Mouse (Mus musculus) CD4-positive helper T cell, adult 2 months (primary cell): ENCODE data around the gene Slc25a30.
"Not testable (repeated sequence)": the region's sequence is repeated elsewhere in the genome, so short reads cannot be mapped to it uniquely, and the experiment has no call there.

Source experiments
- DNase-seq: peaks from one replicate; pipeline ENCODE4 v3.0.0-alpha.2; 2012; ENCODE audit warnings: low read depth, missing footprints, low spot score

Gene Slc25a30

DNA sequence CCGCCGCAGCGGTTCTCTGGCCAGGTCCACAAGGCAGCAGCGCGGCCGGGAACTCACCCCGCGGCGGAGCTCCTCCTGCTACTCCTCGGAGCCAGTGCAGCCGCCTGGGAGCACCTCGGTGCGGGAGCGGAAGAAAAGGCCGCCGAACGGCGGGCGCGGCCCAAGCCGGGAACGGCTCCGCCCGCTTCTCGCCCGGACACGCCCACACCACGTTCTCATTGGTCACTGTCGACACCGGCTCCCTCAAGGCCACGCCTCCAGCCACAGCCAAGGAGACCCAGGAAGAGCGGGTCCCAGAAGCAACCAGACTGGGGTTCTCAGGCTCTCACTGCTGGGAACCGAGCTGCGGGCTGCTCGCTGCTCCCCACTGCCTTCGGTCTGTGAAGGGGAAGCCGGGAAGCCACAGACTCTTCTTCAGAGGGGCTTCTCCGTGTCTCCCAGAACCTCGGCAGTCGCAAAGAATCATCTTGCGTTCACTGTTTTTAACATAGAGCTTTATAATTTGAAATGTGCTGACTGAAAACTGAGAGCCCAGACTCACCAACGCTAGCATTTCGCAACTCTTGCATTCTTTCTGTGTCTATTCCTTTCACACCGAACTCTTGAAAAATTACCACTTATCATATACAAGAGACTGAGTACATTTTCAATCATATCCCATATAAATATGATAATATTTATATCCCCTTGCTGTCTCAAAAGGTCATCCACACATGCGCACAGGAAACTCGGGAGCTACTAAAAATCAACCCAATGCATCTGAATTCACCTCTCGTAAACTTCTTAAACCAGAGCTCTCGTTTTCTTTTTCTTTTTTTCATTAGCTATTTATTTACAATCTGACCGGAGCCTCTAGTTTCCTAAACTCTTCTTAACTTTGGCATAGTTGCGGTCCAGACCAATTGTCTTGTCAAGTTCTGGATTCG lies at the start of gene Slc25a30:
Slc25a30 (minus strand) TSS at position 170 of the 926 bp plus-strand sequence.
- DNase-seq: peak; percentile 95

GRCm38 (mm10) chr14:75836579-75836978 lies 49.7 kb upstream of the Slc25a30 start:
- no peak for DNase-seq

- peak; percentile 87 for DNase-seq
These were observed 48.0 kb upstream of the Slc25a30 start for GRCm38 (mm10) chr14:75834739-75835381.

- peak; percentile 91 for DNase-seq
These were observed 47.5 kb upstream of the Slc25a30 start for GRCm38 (mm10) chr14:75834251-75834738.

DNA sequence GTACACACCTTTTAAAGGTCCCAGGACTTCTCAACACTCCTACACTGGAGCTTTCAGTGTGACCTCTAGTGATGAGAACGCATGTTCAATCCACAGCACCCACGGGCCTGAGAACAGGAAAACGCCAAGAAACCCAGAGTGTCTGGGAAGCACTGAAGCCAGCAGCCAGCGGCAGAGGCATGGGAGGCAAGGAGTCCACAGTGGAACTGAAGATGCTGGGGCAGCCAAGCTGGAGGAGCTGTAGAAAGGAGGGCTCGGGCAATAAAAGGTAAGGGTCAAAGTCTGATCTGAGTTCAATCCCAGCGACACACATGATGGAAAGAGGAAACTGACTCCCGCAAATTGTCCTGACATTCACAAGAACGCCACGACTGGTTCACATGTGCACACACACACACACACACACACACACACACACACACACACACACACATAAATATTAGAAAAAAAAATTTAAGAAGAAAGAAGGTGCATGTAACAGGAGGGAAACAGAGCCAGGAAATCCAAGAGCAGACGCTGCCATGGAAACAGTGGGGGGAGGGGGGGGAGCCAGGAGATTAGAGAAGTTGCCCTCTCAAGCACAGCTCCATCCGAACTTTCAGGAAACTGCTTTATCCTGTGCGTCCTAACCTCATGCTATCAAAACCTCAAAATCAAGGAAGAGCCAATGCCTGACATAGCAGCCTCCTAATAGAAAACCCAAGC lies 46.9 kb upstream of the Slc25a30 start:
- no peak for DNase-seq

DNA sequence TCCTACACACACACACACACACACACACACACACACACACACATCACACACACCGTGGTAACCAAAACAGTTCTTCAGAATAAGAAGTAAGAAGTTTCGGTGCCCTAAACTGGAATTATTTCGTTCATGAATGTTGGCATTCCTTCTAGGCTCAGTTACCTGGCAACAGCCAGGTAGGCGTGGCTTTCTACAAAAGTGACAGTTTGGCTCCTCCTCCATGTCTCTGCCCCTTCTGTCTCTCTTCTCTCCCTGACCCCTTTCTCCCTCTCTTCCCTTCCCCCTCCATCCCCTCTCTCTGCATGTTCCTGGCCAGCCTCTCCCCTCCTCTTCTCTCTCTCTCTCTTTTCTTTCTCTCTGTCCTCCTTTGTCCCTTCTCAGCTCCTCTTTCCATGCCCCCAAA lies 46.1 kb upstream of the Slc25a30 start:
- DNase-seq: no peak

GRCm38 (mm10) chr14:75832031-75832430 lies 45.2 kb upstream of the Slc25a30 start:
- DNase-seq: no peak

GRCm38 (mm10) chr14:75829817-75830216 lies 43.0 kb upstream of the Slc25a30 start:
- not testable (repeated sequence) for DNase-seq

DNA sequence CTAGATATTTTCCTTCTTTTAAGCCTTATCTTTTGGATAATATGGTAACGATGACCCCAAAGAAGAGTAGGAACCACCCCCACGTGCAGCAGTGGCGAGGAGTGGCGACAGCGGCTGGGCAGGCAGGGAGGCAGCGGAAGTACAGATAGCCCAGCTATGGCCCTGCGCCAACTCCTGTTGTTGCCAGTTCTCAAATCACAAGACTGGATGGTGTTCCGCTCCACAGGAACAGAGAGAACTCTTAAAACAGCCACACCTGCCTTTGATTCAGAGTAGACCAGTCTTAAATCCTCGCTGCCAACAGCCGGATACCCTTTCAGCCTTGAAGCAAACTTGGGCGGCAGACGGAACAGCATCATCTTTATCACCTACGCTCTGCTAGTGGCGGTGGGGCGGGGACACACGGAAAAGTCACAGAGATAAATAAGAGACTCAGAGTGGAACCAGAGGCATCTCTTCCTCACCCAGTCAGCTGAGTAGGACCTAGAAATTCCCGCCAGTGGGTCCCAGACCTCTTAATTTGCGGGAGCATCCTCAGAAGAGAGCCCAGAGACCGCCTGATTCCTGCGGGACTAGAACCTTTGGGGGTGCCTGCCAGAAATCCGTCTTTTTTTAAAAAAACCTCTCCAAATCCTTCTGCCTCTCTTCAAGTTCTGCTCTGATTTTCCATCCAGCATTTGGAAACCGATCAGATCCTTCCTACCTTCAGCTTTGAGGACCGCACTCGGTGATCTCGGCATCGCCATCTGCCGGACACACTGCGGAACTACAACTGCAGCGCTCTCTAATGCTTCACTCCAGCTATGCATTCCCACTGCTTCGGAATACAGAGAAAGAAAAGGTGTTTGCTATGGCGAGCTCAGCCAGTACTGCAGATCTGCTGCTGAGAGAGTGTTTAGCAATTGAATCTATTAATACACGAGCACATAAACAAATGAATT lies 42.3 kb upstream of the Slc25a30 start:
- peak; percentile 78 for DNase-seq

GRCm38 (mm10) chr14:75828221-75828620 lies 41.4 kb upstream of the Slc25a30 start:
- no peak for DNase-seq

GRCm38 (mm10) chr14:75826851-75827410 lies 40.1 kb upstream of the Slc25a30 start:
- DNase-seq: no peak

DNA sequence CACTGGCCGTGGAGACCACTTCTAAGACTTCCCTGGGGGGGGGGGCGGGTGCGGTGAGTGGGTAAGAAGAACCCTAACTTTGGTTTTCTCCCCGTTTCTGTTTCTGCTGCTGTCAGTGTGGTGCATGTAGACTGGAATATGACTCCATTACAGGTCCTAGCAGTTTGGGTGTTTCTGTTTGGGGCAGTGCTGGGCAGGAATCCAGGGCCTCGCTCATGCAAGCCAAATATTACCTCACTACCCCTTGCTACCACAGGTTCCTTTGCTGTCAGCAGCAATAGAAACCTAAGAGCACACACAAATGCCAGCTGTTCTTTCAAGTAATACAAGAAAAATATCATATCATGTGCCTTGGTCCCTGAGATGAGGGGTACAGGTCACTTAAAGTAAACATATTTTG lies 33.2 kb upstream of the Slc25a30 start:
- peak; percentile 23 for DNase-seq

DNA sequence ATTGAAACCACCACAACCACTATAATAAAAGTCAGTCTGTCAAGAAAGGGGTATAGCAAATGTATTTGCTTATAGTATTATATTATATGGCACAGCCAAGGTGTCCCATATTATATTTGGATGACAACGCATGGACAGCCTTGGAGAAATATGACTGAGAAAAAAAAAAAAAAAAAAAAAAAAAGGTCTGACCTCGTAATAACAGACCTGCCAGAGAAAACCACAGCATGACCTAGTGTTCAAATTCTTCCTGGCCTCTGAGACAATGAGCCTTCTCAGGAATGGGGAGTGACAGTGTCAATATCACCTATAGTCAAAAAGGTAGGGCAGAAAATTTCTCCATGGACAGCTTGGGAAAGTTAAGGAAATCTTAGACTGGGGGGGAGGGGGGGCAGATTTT lies 32.5 kb upstream of the Slc25a30 start:
- no peak for DNase-seq

- DNase-seq: no peak
These were observed 31.7 kb upstream of the Slc25a30 start for GRCm38 (mm10) chr14:75818528-75818927.

GRCm38 (mm10) chr14:75809931-75810330 lies 23.1 kb upstream of the Slc25a30 start:
- DNase-seq: no peak

GRCm38 (mm10) chr14:75807800-75808199 lies 21.0 kb upstream of the Slc25a30 start:
- DNase-seq: no peak

- no peak for DNase-seq
These were observed 11.0 kb upstream of the Slc25a30 start for GRCm38 (mm10) chr14:75797769-75798386.

DNA sequence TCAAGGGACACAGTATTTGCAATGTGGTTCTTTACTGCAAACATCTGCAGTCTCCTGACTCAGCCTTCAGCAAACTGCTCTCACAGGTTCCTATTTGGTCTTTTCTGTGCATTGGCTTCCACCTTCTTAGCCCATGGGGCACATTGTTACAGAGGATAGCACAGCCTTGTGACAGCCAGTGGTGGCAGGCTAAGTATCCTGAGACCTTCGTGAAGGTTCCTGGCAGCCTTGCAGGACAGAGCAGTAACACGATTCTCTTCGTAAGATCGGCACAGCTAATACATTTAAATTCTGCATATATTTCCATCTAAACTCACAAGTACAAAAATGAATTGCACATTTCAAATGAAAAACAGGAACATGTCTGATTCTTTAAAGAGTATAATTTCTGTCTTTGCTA lies 9.1 kb upstream of the Slc25a30 start:
- no peak for DNase-seq

DNA sequence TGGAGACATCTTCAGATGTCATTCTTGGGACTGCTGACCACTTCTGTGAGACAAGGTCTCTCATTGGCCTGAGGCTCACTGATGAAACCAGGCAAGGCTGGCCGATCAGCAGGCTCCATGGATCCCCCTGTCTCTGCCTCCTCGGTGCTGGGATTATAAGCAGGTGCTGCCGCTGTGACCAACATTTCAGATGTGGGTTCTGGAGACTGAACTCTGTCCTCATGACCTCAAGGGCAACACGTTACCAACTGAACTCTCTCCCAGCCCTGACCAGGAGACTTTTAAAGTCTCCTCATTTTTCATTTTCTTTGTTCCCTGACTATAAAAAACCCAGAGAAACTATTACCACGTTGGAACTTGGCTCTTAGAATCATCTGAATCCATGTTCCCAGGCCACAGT lies 7.9 kb upstream of the Slc25a30 start:
- DNase-seq: no peak

GRCm38 (mm10) chr14:75794324-75794723 lies 7.5 kb upstream of the Slc25a30 start:
- no peak for DNase-seq
